Mouse (Mus musculus): Measurements from ENCODE around the gene Kcnh7. TPM values are rescaled to one million over a fixed set of nuclear protein-coding genes. Genes with fewer than 3 reads are reported as not detected.

Kcnh7 gene
- polyA plus RNA-seq, 1 experiment from 2014 or later: 0.16 TPM

- H3K4me1 ChIP-seq (replicated peaks; ENCODE audit: control insufficient read depth, insufficient read depth): no peaks in the 10 kb centered on the region
- no peak overlapping the region for H3K9ac ChIP-seq (ENCODE audit: low read length)
- ATAC-seq (ENCODE audit: low FRiP score, low TSS enrichment) (no peak), DNase-seq (ENCODE audit: low spot score) (no peak)
- H3K27ac ChIP-seq (replicated peaks): no peak overlapping the region
- no peak overlapping the region for H3K4me2 ChIP-seq (replicated peaks; ENCODE audit: low read depth)
- H3K4me3 ChIP-seq (ENCODE audit: low read depth, low read length): no peak overlapping the region
- no peaks in the 10 kb centered on the region for H3K9me3 ChIP-seq (ENCODE audit: control insufficient read depth, low read length)
- no peaks in the 10 kb centered on the region for H3K36me3 ChIP-seq (ENCODE audit: control insufficient read depth, insufficient read depth, low read length)
- no peaks in the 10 kb centered on the region for H3K27me3 ChIP-seq (ENCODE audit: control insufficient read depth, insufficient read depth, low read length)
- 94% methylated on average over 3 of the region's 3 CpGs for WGBS
- TF ChIP-seq EP300 (optimal IDR thresholded peaks at IDR 0.05) (no peak), CTCF (IDR thresholded peaks at IDR 0.05; ENCODE audit: low read depth) (no peak)
These were observed 328.7 kb downstream of the Kcnh7 start for GRCm38 (mm10) chr2:62855391-62855790.

GRCm38 (mm10) chr2:62842630-62843029 is 341.5 kb downstream of the Kcnh7 start:
- WGBS: 67% methylated on average over 1 of the region's 1 CpGs
- H3K9ac ChIP-seq (ENCODE audit: low read length): no peak overlapping the region
- TF ChIP-seq CTCF (IDR thresholded peaks at IDR 0.05; ENCODE audit: low read depth) (no peak), EP300 (optimal IDR thresholded peaks at IDR 0.05) (no peak)

GRCm38 (mm10) chr2:62834261-62834660 is 349.8 kb downstream of the Kcnh7 start:
- Histone ChIP-seq H3K36me3 (ENCODE audit: control insufficient read depth, insufficient read depth, low read length) (no peaks in the 10 kb centered on the region), H3K4me1 (replicated peaks; ENCODE audit: control insufficient read depth, insufficient read depth) (no peaks in the 10 kb centered on the region), H3K4me2 (replicated peaks; ENCODE audit: low read depth) (no peak overlapping the region), H3K27ac (replicated peaks) (no peak overlapping the region), H3K9me3 (ENCODE audit: control insufficient read depth, low read length) (no peaks in the 10 kb centered on the region), H3K27me3 (ENCODE audit: control insufficient read depth, insufficient read depth, low read length) (no peaks in the 10 kb centered on the region), H3K9ac (ENCODE audit: low read length) (no peak overlapping the region), H3K4me3 (ENCODE audit: low read depth, low read length) (no peak overlapping the region)
- 68% methylated on average over 1 of the region's 1 CpGs for WGBS
- ATAC-seq (ENCODE audit: low FRiP score, low TSS enrichment) (no peak), DNase-seq (ENCODE audit: low spot score) (no peak)
- TF ChIP-seq CTCF (IDR thresholded peaks at IDR 0.05; ENCODE audit: low read depth) (no peak), EP300 (optimal IDR thresholded peaks at IDR 0.05) (no peak)

More at GRCm38 (mm10) chr2:62842630-62843029, 341.5 kb downstream of the Kcnh7 start:
- no peak for ATAC-seq (ENCODE audit: low FRiP score, low TSS enrichment)
- H3K4me1 ChIP-seq (replicated peaks; ENCODE audit: control insufficient read depth, insufficient read depth): no peaks in the 10 kb centered on the region
- DNase-seq (ENCODE audit: low spot score): no peak
- H3K4me2 ChIP-seq (replicated peaks; ENCODE audit: low read depth): no peak overlapping the region
- H3K27me3 ChIP-seq (ENCODE audit: control insufficient read depth, insufficient read depth, low read length): no peaks in the 10 kb centered on the region
- H3K4me3 ChIP-seq (ENCODE audit: low read depth, low read length): no peak overlapping the region
- no peaks in the 10 kb centered on the region for H3K9me3 ChIP-seq (ENCODE audit: control insufficient read depth, low read length)
- H3K27ac ChIP-seq (replicated peaks): no peak overlapping the region
- no peaks in the 10 kb centered on the region for H3K36me3 ChIP-seq (ENCODE audit: control insufficient read depth, insufficient read depth, low read length)

GRCm38 (mm10) chr2:62819231-62819630 is 364.9 kb downstream of the Kcnh7 start:
- ATAC-seq (ENCODE audit: low FRiP score, low TSS enrichment) (no peak), DNase-seq (ENCODE audit: low spot score) (no peak)
- Histone ChIP-seq H3K9me3 (ENCODE audit: control insufficient read depth, low read length) (no peaks in the 10 kb centered on the region), H3K4me3 (ENCODE audit: low read depth, low read length) (no peak overlapping the region), H3K4me1 (replicated peaks; ENCODE audit: control insufficient read depth, insufficient read depth) (no peaks in the 10 kb centered on the region), H3K9ac (ENCODE audit: low read length) (no peak overlapping the region), H3K36me3 (ENCODE audit: control insufficient read depth, insufficient read depth, low read length) (no peaks in the 10 kb centered on the region), H3K27ac (replicated peaks) (no peak overlapping the region), H3K4me2 (replicated peaks; ENCODE audit: low read depth) (no peak overlapping the region), H3K27me3 (ENCODE audit: control insufficient read depth, insufficient read depth, low read length) (no peaks in the 10 kb centered on the region)
- 79% methylated on average over 2 of the region's 2 CpGs for WGBS
- TF ChIP-seq CTCF (IDR thresholded peaks at IDR 0.05; ENCODE audit: low read depth): no peak
- TF ChIP-seq EP300 (optimal IDR thresholded peaks at IDR 0.05): no peak

- ATAC-seq (ENCODE audit: low FRiP score, low TSS enrichment) (no peak), DNase-seq (ENCODE audit: low spot score) (no peak)
- H3K36me3 ChIP-seq (ENCODE audit: control insufficient read depth, insufficient read depth, low read length): no peaks in the 10 kb centered on the region
- TF ChIP-seq CTCF (IDR thresholded peaks at IDR 0.05; ENCODE audit: low read depth) (no peak), EP300 (optimal IDR thresholded peaks at IDR 0.05) (no peak)
- H3K4me1 ChIP-seq (replicated peaks; ENCODE audit: control insufficient read depth, insufficient read depth): no peaks in the 10 kb centered on the region
- no peak overlapping the region for H3K4me3 ChIP-seq (ENCODE audit: low read depth, low read length)
- H3K27me3 ChIP-seq (ENCODE audit: control insufficient read depth, insufficient read depth, low read length): no peaks in the 10 kb centered on the region
- H3K9me3 ChIP-seq (ENCODE audit: control insufficient read depth, low read length): no peaks in the 10 kb centered on the region
- 79% methylated on average over 3 of the region's 3 CpGs for whole genome bisulfite sequencing
- no peak overlapping the region for H3K9ac ChIP-seq (ENCODE audit: low read length)
- H3K4me2 ChIP-seq (replicated peaks; ENCODE audit: low read depth): no peak overlapping the region
- H3K27ac ChIP-seq (replicated peaks): no peak overlapping the region
These were observed 368.1 kb downstream of the Kcnh7 start for GRCm38 (mm10) chr2:62816016-62816415.

GRCm38 (mm10) chr2:62808813-62809212 is 375.3 kb downstream of the Kcnh7 start:
- no peaks in the 10 kb centered on the region for H3K27me3 ChIP-seq (ENCODE audit: control insufficient read depth, insufficient read depth, low read length)
- H3K9ac ChIP-seq (ENCODE audit: low read length): no peak overlapping the region
- H3K9me3 ChIP-seq (ENCODE audit: control insufficient read depth, low read length): no peaks in the 10 kb centered on the region
- no peak for TF ChIP-seq CTCF (IDR thresholded peaks at IDR 0.05; ENCODE audit: low read depth)
- TF ChIP-seq EP300 (optimal IDR thresholded peaks at IDR 0.05): no peak
- WGBS: 43% methylated on average over 4 of the region's 4 CpGs
- no peak overlapping the region for H3K4me3 ChIP-seq (ENCODE audit: low read depth, low read length)
- H3K4me2 ChIP-seq (replicated peaks; ENCODE audit: low read depth): no peak overlapping the region
- DNase-seq (ENCODE audit: low spot score) (no peak), ATAC-seq (ENCODE audit: low FRiP score, low TSS enrichment) (no peak)
- no peaks in the 10 kb centered on the region for H3K36me3 ChIP-seq (ENCODE audit: control insufficient read depth, insufficient read depth, low read length)
- no peak overlapping the region for H3K27ac ChIP-seq (replicated peaks)
- no peaks in the 10 kb centered on the region for H3K4me1 ChIP-seq (replicated peaks; ENCODE audit: control insufficient read depth, insufficient read depth)

Data from stomach, postnatal 0 days (tissue).